Mouse (Mus musculus): ENCODE data around the gene Atg14. TPM values are rescaled to one million over a fixed set of nuclear protein-coding genes. Genes with fewer than 3 reads are reported as not detected.
"Not testable (repeated sequence)": the region's sequence is repeated elsewhere in the genome, so short reads cannot be mapped to it uniquely, and the experiment has no call there.

Gene Atg14
- 6.1 and 7.5 TPM in 2 replicates for total RNA-seq (2015)
- total RNA-seq (2017): 7.1 and 10.9 TPM in 2 replicates

DNA sequence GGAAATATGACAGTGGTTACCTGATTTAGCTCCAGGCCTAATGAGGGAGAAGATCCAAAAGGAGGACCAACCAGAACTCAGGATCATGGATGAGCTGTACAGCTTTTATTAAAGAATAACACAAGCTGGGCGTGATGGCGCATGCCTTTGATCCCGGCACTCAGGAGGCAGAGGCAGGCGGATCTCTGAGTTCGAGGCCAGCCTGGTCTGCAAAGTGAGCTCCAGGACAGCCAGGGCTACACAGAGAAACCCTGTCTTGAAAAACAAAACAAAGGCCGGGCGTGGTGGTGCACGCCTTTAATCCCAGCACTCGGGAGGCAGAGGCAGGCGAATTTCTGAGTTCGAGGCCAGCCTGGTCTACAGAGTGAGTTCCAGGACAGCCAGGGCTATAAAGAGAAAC lies at the start of gene Atg14:
Gene Atg14, minus strand, starts transcription at position 101 of the 400 bp plus-strand sequence.
- not testable (repeated sequence) for ATAC-seq (replicated peaks; ENCODE audit: poor library complexity)

GRCm38 (mm10) chr14:47618891-47619290 lies 48.4 kb upstream of the Atg14 start:
- ATAC-seq (replicated peaks; ENCODE audit: poor library complexity): no peak

DNA sequence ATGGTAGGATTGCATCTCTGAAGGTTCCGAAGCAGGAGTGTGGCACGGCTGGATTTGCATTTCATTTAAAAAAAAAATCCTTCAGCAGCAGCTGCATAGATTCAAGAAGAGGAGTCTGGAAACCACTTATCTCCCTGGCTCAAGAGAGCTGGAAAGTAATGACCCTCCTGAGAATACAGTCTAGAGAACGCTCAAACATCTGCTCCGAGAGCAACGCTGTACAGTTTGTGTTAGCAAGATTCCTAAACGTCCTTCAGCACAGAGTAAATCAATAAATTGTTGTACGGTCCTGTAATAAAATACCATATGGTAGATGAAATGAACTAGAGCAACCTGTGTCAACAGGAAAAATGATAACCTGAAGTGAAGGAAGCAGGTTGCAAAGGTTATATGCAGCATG lies 42.8 kb upstream of the Atg14 start:
- no peak for ATAC-seq (replicated peaks; ENCODE audit: poor library complexity)

GRCm38 (mm10) chr14:47597942-47598388 lies 27.5 kb upstream of the Atg14 start:
- peak; percentile 92 for ATAC-seq (replicated peaks; ENCODE audit: poor library complexity)

- ATAC-seq (replicated peaks; ENCODE audit: poor library complexity): peak; percentile 70
Measured at GRCm38 (mm10) chr14:47594426-47595103, 24.1 kb upstream of the Atg14 start.

DNA sequence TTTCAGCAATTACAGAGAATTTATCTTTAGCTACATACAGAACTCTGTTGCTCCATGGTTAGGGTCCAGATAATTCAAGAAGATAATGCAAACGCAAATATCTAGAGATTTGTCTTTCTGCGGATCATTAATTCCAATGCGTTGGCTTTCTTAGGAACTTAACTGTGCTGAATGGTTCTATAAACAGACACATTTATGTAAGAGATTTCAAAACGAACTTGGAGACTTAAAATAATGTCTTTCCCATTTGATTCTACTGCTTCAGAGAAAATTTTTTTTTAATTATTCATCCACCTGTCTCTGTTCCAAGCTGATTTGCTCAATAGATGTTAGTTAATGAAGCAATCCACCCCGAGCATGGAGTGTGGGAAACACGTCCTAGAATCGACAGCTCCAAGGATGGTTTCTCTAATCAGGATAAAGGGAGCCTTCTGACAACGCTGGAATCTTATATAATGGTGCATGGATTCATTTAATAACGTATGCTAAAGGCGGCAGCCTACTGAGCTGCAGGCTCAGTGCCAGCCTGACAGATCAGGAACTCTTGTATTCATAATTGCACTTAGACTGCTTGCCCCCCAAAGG lies 20.0 kb upstream of the Atg14 start:
- no peak for ATAC-seq (replicated peaks; ENCODE audit: poor library complexity)

DNA sequence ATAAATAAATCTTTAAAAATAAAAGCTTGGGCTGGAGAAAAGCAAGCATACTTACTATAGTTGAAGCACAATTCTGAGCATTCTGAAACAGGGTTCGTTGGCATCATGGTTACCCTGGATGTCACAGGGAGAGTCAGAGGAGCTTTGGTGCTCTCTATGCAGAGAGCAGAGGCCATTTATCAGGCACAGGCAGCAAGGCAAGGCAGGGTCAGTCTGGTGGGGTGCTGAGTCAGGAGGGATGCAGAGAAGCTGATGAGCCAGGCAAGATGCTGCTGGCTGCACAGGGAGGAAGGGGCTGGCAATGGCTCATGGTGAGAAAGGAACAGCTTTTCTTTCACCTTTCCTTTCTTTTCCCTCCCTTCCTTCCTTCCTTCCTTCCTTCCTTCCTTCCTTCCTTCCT lies 19.0 kb upstream of the Atg14 start:
- no peak for ATAC-seq (replicated peaks; ENCODE audit: poor library complexity)

DNA sequence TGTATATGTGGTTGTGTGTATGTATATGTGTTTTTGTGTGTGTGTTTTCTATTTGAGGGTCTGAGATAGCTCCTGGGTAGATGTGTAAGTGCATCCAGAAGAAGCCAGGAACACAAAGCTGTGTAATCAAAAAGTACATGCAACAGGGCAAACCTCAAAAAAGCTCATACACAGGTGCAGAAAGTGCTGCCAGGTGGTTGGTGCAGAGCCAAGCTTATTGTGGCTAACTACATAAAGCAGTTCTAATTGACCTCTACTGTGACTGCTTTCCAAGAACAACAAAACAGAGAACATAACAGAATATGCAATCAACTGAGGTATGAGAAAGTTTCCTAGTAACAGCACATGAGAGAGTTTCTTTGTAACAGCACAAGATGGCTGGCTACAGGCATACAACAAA lies 13.9 kb upstream of the Atg14 start:
- ATAC-seq (replicated peaks; ENCODE audit: poor library complexity): no peak

- ATAC-seq (replicated peaks; ENCODE audit: poor library complexity): no peak
Measured at GRCm38 (mm10) chr14:47581681-47582080, 11.2 kb upstream of the Atg14 start.

GRCm38 (mm10) chr14:47581280-47581679 lies 10.8 kb upstream of the Atg14 start:
- no peak for ATAC-seq (replicated peaks; ENCODE audit: poor library complexity)

GRCm38 (mm10) chr14:47578086-47578485 lies 7.6 kb upstream of the Atg14 start:
- no peak for ATAC-seq (replicated peaks; ENCODE audit: poor library complexity)

GRCm38 (mm10) chr14:47576687-47577086 lies 6.2 kb upstream of the Atg14 start:
- ATAC-seq (replicated peaks; ENCODE audit: poor library complexity): no peak

- ATAC-seq (replicated peaks; ENCODE audit: poor library complexity): no peak
Measured at GRCm38 (mm10) chr14:47574721-47575120, 4.3 kb upstream of the Atg14 start.

GRCm38 (mm10) chr14:47572707-47573106 lies 2.3 kb upstream of the Atg14 start:
- ATAC-seq (replicated peaks; ENCODE audit: poor library complexity): no peak

DNA sequence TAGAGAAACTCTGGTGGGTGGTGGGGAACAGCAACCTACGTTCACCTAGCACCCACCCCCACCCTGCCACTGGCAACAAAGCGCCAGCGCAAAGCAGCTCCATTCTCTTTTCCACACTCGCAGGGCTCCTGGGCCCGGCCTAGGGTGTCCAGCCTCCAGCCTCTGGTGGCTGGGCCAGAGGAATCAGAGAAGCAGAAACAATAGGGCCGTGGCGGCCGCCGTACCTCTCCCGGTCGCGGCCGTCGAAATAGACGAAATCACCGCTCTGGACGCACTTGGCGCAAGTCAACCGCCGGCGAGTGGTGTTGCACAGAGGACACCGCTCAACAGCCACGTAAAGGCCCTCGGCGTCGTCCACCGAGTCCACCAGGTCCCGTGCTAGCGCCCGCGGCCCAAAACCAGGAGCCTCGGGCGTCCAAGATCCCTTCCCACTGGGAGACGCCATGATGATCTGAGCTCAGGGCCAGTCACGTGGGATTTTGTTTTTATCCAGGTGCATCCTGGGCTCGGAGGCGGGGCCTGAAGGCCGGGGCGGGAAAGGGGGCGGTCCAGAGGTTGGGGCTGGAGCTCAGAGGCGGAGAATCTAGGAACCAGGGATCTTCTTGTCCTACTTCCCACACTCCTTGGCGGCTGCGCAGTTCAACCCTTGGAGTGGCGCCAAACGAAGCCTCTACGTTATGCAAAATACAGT lies 2.3 kb downstream of the Atg14 start:
- peak; percentile 98 for ATAC-seq (replicated peaks; ENCODE audit: poor library complexity)

DNA sequence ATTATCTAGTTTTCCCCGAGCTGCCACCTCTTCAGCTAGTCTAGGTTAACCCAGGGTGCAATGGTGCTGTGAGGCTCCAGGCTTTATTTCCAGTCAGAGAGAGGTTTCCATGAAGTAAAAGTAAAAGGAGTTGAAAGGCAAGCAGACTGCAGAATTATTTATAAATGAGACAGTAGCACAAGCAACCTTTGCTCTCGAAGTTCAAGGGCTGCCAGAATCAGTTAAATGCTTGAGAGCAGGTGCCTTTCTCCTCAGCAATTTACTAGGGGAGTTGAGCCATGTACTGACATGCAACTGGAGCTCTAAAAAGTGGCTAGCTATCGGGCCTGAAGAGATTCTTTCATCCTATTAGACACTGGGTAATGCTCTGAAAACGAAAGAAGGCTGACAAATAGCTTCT lies 7.3 kb downstream of the Atg14 start:
- no peak for ATAC-seq (replicated peaks; ENCODE audit: poor library complexity)

DNA sequence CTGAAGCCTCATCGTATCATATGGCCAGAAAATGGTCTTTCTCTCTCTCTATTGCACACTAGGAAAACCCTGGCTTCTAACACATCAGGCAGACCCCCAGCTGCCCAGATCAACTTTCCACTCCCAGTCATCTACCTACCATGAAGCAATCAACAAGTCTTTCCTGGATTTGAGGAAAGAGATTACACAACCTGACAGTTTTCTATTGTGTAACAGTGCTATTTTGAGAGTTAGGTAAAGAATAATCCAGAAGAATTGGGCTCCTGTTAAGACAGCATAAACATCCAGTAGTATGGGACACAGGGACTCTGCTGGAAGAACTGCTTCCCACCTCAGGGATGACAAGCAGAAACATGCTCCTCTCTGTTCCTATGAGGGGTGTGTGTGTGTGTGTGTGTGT lies 7.9 kb downstream of the Atg14 start:
- peak; percentile 64 for ATAC-seq (replicated peaks; ENCODE audit: poor library complexity)

DNA sequence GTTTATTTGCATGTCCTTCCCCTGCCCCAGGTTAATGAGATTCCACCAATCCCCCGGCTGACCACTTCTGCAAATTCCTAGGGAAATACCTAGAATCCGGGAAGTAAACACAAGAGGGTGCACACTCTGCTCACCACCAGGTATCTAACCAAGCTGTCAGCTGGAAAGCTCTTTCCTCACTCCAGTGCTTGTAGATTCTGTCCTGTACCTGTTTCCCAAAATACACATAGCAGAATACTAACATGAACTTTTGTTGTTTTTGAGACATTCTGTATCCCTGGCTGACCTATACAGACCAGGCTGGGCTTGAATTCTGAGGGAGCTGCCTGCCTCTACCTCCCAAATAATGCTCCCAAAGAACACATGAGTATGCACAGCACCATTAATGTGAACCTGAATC lies 9.7 kb downstream of the Atg14 start:
- ATAC-seq (replicated peaks; ENCODE audit: poor library complexity): no peak

GRCm38 (mm10) chr14:47555225-47555624 lies 15.2 kb downstream of the Atg14 start:
- no peak for ATAC-seq (replicated peaks; ENCODE audit: poor library complexity)

DNA sequence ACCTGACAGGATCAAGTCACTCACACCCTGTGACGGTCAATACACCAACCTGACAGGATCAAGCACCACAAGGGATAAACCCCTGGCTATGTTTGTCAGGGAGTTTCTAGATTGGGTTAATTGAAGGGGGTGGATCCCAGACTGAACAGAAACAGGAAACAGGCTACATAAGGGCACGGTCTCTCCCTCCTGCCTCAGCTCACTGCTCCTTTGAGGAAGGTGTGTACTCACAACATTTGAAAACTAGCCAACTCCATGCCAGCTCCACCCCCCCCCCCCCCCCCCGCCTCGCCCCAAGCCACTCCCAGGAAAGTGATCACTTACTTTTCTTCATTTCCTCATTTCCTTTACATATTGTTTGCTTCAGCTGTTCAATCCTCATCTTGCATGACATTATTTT lies 16.2 kb downstream of the Atg14 start:
- peak; percentile 44 for ATAC-seq (replicated peaks; ENCODE audit: poor library complexity)

GRCm38 (mm10) chr14:47553380-47553779 lies 17.1 kb downstream of the Atg14 start:
- ATAC-seq (replicated peaks; ENCODE audit: poor library complexity): no peak; the same call in 1 of the 2 replicates

- ATAC-seq (replicated peaks; ENCODE audit: poor library complexity): no peak
Measured at GRCm38 (mm10) chr14:47551668-47552067, 18.8 kb downstream of the Atg14 start.
